Mouse (Mus musculus) cerebellum, adult 9-11 months (tissue): ENCODE results near the gene Furin.

Experiments used
- DNase-seq: peaks from one replicate; pipeline ENCODE4 v3.0.0; 2022

The Furin gene

DNA sequence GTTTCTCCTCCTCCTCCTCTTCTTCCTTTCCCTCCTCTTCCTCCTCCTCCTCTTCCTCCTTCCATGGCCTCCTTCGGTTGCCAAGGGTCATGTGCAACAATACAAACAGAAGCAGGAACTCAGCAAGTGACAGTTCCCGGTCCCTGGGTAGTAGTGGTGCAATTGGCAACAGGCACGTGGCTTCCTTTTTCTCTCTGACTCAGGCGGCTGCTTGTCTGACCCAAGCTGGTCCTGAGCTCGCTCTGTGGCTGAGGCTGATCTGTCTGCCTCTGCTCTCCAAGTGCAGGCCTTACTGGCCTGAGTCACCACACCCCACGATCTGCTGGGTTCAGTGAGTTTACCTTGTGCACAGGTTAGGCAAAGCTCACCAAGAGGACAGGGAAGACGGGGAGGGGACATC, 21.1 kb upstream of the Furin start:
- DNase-seq = no peak

DNA sequence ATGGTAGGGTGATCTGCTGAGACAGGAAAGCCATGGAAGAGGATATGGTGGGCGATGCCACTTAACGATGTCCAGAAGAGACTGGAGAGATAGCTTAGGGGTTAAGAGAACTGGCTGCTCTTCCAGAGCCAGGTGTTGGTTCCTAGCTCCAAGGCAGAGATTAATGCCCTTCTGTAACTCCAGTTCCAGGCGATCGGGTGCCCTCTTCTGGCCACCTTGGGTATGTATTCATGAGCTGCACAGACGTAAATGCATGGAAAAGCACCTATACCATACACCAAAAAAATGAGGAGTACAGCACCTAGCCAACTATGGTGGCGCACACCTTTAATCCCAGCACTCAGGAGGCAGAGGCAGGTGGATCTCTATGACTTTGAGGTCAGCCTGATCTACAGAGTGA, 19.5 kb upstream of the Furin start:
- no peak for DNase-seq

DNA sequence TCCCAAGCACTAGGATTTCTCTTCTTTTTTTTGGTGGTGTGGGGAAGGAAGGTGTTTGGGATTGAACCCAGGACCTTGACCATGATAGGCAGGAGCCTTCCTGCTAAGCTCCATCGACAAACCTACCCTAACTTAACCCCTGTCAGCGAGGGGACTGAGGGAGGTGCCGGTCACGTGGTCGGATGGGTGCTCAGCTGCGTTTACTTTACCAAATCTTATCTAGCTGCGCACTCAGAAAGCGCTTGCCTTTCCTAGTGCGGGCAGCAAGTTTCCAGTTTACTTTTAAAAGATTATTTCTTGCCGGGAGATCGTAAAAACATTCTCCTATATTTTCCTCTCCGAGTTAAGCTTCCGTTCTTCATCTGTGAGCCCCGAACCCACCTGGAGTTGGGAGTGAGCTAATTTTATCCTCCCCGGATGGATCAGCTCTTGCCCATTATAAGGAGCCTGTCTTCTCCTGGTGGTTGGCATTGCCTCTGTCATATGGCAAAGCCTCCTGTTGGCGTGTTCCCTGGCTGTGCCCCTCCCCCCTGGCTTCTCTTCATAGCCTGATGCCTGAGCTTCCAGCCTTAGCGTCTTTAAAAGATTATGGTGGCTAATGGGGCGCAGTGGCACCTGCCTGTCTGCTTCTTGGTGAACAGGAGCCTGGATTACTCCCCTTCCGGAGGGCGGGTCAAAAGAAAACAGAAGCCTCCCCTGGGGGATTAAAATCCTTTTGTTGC, 17.7 kb upstream of the Furin start:
- peak; percentile 76 for DNase-seq

GRCm38 (mm10) chr7:80421576-80421975, 16.3 kb upstream of the Furin start:
- DNase-seq = no peak

DNA sequence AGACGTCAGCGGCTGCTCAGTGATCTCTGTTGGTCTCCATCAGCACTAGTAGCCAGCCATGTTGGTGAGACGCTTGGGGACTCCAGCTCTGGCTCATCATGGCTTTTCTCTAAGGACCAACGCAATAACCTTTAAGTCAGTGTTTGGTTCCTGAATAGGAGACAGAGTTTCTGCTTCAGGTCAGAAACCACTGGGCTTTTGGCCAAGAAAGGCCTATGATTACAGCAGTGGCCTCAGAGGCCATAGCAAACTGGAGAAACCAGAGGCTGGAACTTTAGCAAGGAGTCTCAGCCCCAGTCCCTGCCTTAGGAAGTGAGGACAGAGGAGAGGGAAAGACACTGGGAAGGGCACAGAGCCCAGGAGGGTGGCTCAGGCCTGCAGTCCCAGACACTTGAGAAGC, 15.3 kb upstream of the Furin start:
- no peak for DNase-seq

DNA sequence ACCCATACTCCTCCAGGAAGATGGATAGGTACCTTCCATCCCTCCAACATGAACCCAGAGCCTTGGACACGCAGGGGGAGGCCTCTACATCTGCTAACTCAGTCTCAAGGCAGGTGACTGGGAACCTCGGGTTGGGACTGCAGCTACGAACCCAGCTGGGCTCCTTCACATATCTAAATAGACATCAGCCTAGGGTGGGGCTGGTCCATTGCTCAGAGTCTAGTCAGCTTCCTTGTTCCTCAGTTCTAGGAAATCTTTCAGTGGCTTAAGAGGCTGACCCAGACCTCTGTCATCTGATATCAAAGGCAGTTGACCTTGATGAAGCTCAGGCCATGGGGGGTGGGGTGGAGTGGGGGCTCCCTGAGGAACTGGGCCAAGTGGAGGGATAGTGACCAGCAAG, 14.0 kb upstream of the Furin start:
- no peak for DNase-seq

- DNase-seq = no peak
Observed at GRCm38 (mm10) chr7:80418036-80418435, 12.8 kb upstream of the Furin start.

- DNase-seq = no peak
Observed at GRCm38 (mm10) chr7:80417601-80418000, 12.4 kb upstream of the Furin start.

DNA sequence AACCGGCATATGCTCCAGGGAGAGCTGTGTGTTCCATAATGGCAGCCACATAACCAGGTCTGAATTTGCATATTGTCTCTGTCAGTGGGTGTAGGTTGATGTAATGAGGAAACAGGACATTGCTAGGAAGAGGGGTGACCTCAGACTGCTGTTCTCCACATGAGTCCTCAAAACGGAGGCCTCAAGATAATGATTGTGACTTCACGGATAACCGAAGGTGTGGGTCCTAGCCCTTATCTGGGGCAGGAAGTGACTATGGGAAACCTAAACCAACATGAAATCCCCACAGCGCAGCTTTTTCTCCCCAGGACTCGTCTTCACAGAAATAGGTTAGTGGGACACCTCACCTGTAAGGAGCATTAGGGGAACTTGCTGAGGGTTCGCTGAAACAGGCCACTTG, 11.7 kb upstream of the Furin start:
- no peak for DNase-seq

GRCm38 (mm10) chr7:80414303-80414855, 9.1 kb upstream of the Furin start:
- DNase-seq = no peak

DNA sequence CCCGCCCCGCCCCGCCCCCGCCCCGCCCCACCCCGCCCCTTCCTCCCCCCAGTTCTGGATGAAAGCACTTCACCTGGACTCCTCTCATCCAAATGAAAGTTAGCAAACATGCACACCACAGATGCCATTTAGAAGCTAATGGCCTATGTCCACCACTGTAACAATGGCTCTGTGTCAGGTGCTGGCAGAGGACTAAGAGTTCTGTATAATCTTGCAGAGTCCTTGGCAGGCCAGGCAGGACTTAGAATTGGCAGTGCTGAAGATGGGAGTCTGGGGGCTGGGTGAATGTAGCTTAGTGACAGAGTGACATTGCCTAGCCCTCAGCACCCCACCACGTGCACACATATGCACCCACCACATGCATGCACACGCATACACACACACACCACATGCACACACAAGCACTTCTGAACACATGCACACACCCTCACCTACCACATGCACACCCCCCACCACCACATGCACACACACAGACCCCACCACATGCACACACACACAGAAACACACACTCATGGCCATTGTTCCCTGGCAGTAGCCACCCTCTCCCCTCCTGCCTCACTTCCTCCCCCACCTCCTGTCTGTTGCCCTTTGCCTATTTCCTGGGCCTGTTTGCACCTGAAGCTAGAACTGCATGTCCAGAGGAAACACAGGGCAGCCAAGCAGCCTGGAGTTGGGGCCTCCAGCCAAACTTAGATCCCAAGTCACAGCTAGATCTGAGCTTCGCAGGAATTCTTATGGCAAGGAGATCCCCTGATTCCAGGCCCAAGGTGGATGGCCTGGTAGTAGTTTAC, 8.5 kb upstream of the Furin start:
- DNase-seq = no peak

GRCm38 (mm10) chr7:80412781-80413180, 7.5 kb upstream of the Furin start:
- DNase-seq = no peak

- DNase-seq = no peak
Observed at GRCm38 (mm10) chr7:80412279-80412678, 7.0 kb upstream of the Furin start.

DNA sequence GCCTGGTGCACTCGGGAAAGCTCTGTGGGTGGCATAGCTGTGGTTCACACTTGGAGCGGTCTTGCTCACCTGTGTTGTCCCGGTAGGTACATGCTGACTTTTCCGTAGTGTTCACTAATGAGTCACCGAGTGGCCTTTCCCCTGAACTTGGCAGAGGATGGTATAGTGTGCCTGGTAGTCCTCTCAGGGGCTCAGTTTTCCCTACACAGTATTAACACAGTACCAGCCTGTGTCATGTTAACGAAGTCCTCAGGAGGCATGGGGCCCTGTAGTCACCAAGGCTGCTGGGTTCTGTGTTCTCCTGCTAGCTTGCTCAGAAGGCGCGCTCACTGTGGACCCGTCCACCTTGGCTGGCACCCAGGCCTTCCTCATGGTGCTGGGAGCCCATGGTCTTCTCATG, 5.1 kb upstream of the Furin start:
- DNase-seq = no peak

DNA sequence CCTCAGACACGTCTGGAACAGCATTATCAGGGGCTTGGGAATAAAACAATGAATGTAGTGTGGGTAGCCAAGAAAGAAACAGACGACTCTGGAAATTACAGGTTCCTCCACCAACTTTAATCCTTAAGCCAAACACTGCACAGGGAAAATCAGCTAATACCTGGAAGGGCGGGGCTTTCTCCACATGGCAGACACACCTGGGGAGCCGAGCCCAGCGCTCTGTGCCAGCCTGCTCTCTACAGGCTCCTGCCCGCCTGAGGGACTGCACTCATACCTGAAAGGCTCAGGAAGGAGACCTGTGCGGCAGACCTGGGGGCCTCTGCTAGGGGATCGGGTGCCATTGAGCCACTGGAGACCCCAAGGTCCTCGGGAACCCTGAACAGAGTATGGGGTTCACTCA, 2.5 kb upstream of the Furin start:
- no peak for DNase-seq

- DNase-seq = no peak
Observed at GRCm38 (mm10) chr7:80406186-80406585, 950 bp upstream of the Furin start.

GRCm38 (mm10) chr7:80404101-80404894, 938 bp downstream of the Furin start:
- DNase-seq = peak; percentile 30

- DNase-seq = peak; percentile 87
Observed at GRCm38 (mm10) chr7:80403551-80403950, 1.7 kb downstream of the Furin start.

- peak; percentile 68 for DNase-seq
Observed at GRCm38 (mm10) chr7:80402651-80403321, 2.5 kb downstream of the Furin start.

DNA sequence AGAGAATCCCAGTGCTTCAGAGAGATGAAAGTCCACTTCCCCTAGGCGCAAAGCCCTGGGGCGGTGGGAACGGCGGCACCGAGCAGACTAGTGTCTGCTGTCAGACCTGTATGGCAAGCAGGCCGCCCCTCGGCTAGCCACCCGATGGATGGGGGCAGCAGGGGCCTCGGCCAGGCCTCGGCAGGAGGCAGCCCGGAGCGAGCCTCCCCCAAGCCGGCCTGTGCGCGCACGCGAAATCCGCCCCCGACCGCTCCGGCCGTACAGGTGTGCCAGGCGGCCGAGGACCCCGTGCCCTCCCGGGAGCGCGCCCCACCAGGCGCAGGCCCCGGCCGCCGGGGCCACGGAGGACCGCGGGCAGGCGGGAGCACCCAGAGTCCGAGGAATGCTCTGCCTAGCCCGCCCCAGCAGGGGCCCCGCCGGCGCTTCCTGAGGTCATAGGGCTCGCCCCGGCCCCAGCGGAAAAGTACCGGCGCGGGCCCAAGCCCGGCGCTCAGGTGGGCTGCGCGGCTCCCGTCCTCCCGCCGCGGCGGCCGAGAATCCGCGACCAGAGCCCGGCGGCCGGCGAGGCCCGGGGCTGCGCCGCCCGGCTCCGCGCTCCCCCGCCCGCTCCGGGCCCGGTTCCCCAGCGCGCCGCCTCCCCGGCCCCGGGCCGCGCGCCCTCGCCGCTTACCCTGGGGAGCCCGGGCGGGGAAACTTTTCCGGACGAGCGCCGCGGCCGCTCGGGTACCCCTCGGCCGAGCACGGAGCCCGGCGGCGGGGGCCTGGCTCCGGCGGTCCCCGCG, 3.2 kb downstream of the Furin start:
- DNase-seq = peak; percentile 69

DNA sequence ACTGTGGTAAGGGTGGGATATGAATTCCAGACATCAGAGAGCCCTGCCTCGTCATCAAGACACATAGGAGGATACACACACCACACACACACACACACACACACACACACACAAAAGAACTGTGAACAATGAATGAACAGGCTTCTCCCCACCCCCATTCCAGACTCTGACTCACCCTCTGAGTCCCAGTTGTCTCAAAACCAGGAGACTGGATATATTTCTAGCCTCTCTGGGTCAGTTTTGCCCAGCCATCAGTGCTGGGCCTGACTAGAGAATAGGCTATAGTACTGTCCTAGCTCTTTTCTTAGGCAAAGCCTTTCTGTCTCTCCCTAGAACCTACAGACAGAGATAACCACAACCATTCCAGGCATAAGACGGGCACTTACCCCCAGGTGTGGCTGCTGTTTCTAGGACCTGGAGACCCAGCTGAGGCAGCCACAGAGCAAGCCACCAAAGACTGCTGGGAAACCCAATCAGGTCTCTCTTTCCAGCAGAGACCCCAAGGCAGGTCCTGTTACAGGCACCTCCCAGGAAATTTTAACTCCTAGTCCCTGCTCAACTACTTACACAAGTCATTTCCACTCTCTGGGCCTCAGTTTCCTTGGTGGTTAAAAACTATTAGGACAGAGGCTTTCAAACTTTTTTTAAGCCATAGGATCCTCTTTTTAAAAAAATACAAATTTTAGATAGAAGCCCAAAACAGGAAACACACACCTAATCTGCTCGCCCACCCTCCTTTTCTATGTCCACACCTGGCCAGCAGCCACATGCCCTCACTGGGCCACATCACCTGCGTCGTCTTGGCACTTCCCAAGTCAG, 4.0 kb downstream of the Furin start:
- peak; percentile 31 for DNase-seq
